Mouse (Mus musculus): ENCODE results near the gene Srgn.
"Not testable (repeated sequence)": the region's sequence is repeated elsewhere in the genome, so short reads cannot be mapped to it uniquely, and the experiment has no call there.

The Srgn gene

DNA sequence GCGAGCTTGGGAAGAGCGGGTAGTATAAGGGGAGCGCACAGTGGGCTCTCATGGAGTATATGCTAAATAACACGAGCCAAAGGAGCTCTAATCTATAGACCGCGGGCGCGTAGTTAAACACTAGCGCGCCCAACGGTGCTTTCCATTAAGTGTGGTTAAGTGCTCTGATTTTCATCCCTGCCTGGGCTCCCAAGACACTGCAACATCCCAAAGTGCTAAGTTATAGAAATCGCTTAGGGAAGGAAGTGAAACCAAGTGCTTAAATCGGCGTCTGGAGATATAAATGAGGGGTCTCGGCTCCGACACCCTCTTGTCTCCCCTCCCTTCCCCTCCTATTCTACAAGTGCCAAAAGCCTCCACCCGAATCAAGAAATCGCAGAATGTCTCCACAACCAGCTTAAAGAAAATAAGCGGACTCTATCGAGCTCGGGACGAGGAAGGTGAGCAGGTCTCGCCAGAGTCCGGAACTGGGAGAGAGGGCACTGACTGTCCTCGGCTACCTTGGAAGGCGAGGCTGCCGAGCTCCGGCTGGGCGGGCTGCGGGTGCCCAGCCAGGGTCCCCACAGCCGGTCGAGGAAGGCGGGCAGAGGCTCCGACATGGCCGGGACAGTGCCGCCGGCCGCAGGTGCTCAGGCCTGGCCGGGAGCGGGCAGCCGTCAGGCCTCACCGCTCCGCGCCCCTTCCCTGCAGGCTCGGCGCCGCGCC is 41.2 kb downstream of the Srgn start:
- peak; percentile 48 for DNase-seq (ENCODE audit: low read depth, low spot score)

DNA sequence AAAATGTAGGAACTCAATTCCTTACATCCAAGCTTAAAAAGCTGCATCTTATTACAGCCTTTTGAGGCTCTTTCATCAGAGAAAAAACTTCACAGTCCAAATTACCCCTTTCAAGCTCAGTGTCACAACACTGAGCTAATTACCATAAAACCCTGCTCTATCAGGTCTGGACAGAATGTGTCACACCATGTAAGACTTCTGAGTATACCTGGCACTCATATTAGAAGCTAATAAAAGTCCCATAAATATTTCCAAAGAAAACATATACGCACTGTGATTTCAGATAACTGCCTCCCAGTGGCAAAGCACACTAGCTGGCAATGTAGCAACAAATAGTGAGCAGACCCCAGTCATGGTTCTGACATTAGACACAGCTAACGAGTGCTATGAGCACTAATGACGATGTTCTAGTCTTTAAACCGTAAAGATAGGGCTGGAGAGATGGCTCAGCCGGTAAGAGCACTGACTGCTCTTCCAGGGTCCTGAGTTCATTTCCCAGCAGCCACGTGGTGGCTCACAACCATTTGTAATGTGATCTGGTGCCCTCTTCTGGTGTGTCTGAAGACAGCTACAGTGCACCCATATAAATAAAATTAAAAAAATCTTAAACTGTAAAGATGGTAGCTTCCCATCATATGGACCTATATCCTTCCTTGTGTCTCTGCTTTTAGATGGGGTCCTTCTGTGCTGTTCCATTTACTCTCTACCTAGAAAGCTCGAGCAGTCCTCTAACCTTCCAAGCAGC is 46.0 kb downstream of the Srgn start:
- DNase-seq (ENCODE audit: low read depth, low spot score) = no peak

DNA sequence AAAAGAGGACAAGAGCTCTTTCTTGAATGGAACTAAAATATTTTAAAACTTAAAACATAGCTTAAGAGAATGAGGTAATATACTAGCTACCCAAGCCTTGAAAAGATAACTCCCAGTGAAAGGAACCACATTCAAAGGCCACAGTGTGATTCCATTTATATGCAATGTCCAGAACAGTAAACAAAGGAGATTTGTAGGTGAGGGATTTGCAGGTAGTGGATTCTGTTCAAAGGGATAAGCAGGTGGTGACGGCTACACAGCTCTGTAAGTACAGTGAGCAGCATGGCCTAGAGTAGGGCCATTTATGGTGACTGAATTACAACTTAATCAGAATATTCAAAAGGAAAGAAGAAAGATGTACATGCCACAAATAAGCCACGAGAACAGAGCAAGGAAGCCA is 50.3 kb downstream of the Srgn start:
- no peak for DNase-seq (ENCODE audit: low read depth, low spot score)

DNA sequence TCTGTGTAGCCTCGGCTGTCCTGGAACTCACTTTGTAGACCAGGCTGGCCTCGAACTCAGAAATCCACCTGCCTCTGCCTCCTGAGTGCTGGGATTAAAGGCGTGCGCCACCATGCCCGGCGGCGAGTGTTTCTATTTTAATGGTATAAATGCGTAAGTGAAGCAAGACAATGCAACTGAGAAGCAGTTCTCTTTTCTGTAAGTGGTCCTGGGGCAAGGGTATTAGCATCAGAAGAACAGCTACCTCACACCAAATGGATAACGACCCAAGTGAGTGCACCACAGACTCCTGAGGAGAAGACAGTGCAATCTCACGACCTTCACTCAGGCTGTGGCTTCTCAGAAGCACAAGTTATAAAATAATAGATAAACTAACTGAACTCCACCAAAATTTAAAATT is 52.3 kb downstream of the Srgn start:
- DNase-seq (ENCODE audit: low read depth, low spot score) = no peak

DNA sequence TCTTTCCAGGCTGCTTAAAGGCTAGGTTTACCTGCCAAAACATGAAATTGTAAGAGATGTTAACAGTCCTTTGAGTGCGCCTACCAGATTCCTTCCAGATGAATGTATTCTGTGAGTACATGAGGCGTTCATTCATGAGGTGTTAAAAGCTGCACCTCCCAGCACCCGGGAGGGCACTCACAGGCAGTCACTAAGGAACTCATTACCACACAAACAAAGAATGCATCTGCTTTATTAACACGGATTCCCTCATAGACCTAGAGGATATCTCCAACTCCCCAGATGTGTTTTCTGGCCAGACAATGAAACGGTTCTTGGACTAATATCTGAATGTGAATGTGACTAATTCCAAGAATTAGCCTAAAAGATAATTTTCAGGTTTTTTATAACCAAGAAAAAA is 56.1 kb downstream of the Srgn start:
- no peak for DNase-seq (ENCODE audit: low read depth, low spot score)

DNA sequence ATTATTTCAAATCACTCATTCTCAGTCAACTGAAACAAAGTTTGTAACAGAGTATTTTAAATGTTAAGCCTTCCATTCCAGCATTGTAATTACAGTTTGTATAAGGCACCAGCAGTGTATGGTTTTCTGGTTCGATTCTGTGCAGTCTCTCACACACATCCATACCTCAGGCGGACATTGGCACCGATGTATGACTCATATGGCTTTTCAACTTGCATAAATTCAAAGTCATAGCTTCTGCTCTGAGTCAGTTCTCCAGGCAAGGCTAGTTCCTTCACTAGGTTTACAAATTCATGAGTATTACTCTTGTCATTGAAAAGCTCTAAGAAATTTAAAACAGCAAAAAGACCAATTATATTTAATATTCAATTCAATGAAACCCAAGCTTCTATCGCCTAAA is 57.5 kb downstream of the Srgn start:
- DNase-seq (ENCODE audit: low read depth, low spot score) = no peak

DNA sequence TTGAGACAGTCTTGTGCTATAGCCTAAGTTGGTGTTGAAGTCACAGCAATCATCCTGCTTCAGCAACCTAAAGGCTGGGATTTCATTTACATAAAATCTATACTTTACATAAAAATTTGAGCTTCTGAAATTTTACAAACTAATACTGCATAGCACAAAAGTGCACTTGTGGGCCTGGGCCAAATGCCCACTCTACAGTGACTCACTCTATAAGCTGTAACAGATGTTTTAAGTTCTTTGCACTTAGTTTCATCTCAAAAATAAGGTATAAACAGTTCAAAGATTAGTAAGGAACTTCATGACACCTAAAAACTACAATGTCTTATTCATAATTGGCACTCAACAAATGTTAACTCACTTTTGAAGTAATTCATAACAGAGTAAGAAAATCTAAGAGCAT is 65.9 kb downstream of the Srgn start:
- DNase-seq (ENCODE audit: low read depth, low spot score) = no peak

DNA sequence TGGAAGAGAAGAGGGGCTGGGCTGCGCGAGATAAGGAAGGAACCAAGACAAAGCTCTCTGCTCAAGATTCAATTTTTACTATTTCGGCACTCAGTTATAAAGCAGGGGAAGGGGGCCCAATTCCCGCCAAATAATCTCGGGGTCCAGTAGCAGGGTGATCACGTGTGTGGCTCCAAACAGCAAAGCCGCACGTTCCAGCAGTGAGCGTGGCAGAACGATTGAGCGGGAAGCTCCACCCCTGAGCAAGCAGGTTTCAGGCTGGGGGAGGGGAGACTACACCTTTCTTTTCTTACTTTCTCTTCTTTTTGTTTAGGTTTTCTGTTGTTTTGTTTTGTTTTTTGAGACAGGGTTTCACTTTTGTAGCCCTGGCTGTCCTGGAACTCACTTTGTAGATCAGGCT is 75.2 kb downstream of the Srgn start:
- not testable (repeated sequence) for DNase-seq (ENCODE audit: low read depth, low spot score)

DNA sequence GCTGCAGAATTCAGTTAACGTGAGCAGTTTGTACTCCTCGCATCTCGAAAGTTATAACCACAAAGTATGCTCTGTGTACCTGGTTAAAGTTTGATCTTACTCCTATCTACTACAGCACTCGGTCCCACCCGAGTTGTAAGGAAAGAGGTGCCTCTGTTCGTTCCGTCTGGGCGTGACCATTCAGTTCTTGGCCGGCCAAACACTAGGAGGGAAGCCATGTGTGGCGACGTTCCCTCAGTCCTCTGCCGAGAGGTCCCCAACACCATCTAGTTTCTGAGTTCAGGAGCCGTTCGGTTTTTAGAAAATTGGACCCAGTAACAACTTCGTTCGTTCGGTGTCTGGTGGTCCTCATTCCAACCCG is 77.0 kb downstream of the Srgn start:
- DNase-seq (ENCODE audit: low read depth, low spot score) = no peak

DNA sequence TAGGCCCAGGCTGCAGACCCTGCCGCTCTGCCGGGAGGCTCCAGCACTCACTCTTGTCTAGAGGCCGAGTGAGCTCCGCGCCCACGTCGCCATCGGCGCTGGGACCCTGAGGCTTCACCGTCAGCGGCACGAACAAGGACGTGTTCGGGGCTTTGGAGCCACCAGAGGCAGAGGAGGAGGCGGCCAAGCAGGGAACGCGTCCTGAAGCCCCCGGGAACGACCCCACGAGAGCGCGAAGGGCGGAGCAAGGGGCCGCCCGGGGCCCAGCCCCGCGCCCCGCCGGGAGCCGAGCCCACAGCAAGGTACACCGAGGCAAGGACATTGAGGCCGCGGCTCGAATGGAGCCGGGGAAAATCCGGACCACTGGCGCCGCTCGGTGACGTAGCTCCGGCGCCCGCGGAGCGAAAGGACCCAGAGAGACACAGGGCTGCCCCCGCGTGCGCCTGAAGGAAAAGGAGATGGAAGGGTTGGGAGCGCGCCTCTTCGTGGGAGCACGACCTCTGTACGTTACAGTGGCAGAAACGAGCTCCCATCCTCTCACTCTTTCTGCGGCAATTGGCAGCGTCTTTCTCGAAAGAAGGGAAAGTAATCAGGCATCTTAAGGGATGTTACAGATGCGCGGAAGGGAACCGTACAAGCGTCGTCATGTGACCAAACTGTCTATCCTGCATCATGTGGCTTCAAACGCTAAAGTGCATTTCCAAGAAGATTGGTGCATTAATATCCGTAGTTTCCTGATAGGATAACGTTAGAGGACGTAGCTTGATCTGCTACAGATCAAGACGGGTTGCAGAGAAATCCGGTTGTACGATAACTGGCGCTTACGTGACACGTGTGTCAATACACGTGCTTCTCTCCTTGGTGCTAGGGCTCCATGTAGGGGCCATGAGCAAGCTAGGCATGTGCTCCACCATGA is 77.6 kb downstream of the Srgn start, which contains the start of the genes 4930507D05Rik and Supv3l1:
Gene 4930507D05Rik (plus strand): TSS at position 126 of the 916 bp plus-strand sequence.
Gene Supv3l1 (minus strand): TSS at position 375 of the 916 bp plus-strand sequence.
- peak; percentile 93 for DNase-seq (ENCODE audit: low read depth, low spot score)

Data from CD4-positive, CD25-positive, alpha-beta regulatory T cell, adult 2 months (primary cell).